Mouse (Mus musculus): Measurements from ENCODE around the gene 4931428F04Rik.

The 4931428F04Rik gene

GRCm38 (mm10) chr8:105289805-105290460 is at the start of gene 4931428F04Rik:
Gene 4931428F04Rik (minus strand): TSS chr8:105289864.
- in situ Hi-C loops (cut with MboI, MseI): no loop called here

GRCm38 (mm10) chr8:105338992-105339391 is 49.3 kb upstream of the 4931428F04Rik start:
- in situ Hi-C loops (cut with MboI, MseI): no loop called here

- in situ Hi-C loops (cut with MboI, MseI): no loop called here
These were observed 46.9 kb upstream of the 4931428F04Rik start for GRCm38 (mm10) chr8:105336373-105337130.

DNA sequence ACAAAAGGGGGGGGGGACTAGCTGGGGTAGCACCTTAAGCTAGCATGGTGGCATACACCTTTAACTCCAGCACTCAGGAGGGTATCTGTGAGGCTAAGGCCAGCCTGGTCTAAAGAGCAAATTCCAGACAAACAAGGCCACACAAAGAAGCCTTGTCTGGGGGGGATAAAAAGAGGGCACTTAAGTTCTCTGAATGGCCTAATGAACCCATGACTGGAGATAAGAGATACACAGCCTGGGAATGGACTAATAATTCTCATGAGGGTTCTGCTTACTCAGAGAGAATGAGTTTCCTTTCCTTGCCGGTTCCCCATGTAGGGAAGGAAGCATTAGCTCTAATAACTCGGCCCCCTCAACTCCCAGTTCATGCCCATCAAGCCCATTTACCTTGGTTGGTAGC is 42.9 kb upstream of the 4931428F04Rik start:
- in situ Hi-C loops (cut with MboI, MseI): no loop called here

DNA sequence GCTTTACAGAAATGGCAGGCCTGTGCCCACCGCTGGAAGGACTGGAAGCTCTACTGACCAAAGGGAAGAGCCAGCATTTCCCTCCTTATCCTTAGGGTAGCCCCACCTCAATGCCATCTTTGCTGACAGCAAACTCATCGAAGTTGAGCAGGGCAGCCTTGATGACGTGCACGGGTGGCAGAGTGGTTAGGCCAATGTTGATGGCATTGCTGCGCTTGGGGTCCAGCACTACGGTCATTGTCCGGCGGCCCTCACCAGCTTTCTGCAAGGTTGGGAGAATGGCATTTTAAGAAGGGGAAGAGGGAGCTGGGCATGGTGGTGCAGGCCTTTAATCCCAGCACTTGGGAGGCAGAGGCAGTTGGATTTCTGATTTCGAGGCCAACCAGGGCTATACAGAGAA is 42.3 kb upstream of the 4931428F04Rik start:
- in situ Hi-C loops (cut with MboI, MseI): no loop called here

DNA sequence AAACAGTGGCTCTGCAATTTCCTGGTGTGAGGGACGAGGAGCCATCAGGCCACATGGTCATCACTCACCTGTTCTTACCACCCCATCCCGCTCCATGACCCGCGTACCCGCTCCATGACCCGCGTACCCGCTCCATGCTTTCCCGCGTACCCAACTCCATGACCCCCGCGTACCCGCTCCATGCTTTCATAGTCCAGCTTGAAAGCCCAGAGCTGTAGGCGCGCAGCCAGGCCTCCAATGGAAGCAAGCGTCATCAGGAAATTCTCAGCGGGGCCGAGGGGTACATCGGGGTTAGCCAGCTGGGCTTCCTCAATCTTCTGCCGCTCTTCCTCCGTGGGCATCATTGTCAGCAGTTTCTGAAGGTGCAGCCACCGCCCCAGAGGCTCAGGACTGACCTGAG is 41.8 kb upstream of the 4931428F04Rik start:
- in situ Hi-C loops (cut with MboI, MseI): no loop called here

DNA sequence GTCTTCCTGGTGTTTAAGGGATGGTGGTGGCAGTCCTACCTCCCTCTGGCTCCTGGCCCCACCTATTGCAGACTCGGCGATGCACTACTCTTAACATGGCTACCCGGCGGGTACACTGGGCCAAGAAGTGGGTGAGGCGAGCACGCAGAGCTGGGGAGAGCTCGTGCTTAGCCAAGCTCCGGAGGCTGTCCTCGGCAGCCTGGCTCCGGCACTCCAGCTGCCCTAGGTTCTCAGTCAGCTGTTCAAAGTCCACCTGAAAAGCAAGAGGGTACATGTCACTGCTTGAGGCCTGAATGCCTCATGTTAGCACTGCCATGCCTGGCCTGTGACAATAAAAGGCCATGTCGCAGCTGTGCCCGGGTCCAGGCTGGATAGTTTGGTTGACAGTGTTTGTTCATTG is 40.7 kb upstream of the 4931428F04Rik start:
- in situ Hi-C loops (cut with MboI, MseI): no loop called here

- in situ Hi-C loops (cut with MboI, MseI): no loop called here
These were observed 37.3 kb upstream of the 4931428F04Rik start for GRCm38 (mm10) chr8:105326968-105327367.

DNA sequence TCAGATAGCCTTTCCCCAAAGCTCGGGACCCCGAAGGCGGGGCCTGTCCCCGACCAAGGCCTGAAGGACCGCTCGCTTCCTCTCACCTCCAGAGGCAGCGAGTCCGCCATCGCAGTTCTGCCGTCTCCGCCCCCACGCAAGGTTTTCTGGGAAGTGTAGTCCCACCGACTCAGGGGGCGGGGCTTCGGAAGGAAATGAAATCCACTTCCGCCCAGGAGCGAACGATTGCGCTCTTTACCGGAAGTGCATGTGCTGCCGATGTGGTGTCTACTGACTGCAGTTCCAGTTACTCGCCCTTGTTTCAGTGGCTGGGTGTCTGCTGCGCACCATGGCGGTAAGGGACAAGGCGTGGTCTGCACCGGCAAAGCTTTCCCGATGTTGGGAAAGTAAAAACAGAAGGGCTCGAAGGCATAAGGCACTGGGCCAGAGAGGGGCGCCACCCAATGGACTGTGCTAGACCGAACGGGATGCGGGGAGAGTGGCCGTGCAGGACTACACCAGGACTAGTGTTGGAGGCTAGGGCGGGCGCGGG is 36.5 kb upstream of the 4931428F04Rik start, which contains the start of the genes Lrrc29 and Tmem208:
Gene Lrrc29 (minus strand): TSS at position 138 of the 532 bp plus-strand sequence.
Gene Tmem208 (plus strand): TSS at position 214 of the 532 bp plus-strand sequence.
- in situ Hi-C loops (cut with MboI, MseI): no loop called here

DNA sequence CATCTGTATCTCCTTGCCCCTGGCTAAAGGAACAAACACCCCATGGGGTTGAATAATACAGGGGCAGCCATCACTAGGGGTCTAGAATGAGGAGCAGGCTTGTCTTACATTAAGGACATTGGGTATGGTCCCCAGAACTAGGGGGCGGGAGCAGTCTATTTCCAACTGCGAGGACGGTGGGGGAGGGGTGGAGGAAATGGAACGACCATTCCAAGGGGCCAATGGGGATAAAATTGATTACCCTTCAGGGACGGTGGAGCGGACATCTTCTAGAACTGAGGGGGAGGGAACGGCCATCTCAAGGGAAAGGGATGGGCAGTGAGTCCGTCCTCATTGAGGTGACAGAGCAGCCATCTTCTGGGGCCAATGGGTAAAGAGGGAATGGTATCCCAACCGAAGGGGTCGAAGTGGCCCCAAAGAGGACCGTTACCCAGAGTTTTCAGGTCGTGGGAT is 36.0 kb upstream of the 4931428F04Rik start:
- in situ Hi-C loops (cut with MboI, MseI): no loop called here

DNA sequence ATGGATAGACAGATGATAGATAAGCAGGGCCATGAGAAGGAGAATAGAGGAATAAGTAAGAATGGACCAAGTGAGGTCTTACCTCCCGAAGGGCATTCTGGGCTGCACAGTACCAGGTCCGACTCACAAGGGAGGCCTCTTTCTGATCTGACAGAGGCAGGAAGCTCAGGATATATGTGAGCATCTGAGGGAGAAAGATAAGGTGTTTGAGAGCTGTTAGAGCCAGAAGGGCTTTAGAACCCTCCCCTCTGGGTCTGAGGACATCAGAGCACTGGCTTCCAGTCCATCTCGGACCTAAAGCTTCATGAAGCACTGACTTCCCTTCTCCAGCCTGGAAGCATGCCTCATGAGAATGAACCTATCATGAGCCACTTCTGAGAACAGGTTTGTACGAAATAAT is 33.5 kb upstream of the 4931428F04Rik start:
- in situ Hi-C loops (cut with MboI, MseI): no loop called here

DNA sequence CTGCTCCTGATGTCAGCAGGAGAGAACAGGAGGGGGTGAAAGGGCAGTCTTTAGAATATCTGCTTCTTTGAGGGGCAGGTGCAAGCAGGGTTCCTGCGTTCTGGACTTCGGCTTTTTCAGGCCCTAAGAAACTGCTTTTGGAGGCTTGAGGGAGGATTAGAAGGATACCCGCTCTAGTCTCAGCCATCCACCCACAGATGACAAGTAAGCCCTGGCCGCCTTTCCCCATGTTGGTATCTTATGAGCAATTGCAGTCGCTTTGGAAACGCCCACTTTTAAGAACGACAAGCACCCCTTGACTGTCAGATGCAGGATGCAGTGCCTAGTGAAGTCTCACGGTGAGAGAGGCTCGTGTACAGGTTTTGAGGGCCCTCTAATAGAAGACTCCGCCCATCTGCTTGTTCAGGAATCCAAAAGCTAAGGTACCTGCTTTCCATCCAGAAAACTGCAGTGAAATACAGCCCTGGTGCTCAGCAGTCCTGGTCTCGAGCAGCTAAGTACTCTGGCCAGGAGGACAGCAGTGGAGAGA is 29.1 kb upstream of the 4931428F04Rik start:
- in situ Hi-C loops (cut with MboI, MseI): loop anchor here (10.0 kb wide), 1 partner anchor 1286 kb away; the partner anchor contains the start of gene Cdh1

DNA sequence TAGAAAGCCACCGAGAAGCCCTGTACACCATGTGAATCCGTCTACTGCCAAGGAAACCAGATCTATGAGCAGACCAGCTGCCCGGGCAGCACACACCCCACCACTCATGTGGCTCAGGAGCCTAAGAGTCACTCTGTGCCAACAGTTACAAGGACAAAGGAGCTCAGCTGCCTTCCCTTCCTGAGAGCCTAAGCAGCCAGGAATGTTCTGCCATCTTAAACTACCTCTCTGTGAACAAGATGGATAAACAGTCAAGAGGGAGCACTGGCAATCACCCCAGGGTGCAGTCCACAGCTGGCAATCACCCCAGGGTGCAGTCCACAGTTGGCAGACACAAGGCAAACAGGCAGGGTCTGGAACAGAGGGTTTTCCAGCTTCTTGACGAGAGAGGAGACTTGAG is 28.3 kb upstream of the 4931428F04Rik start:
- in situ Hi-C loops (cut with MboI, MseI): loop anchor here (10.0 kb wide), 1 partner anchor 1287 kb away; the partner anchor contains the start of gene Cdh1

GRCm38 (mm10) chr8:105315073-105315769 is 25.6 kb upstream of the 4931428F04Rik start:
- in situ Hi-C loops (cut with MboI, MseI): loop anchor here (10.0 kb wide), 1 partner anchor 1290 kb away; the partner anchor contains the start of gene Cdh1

DNA sequence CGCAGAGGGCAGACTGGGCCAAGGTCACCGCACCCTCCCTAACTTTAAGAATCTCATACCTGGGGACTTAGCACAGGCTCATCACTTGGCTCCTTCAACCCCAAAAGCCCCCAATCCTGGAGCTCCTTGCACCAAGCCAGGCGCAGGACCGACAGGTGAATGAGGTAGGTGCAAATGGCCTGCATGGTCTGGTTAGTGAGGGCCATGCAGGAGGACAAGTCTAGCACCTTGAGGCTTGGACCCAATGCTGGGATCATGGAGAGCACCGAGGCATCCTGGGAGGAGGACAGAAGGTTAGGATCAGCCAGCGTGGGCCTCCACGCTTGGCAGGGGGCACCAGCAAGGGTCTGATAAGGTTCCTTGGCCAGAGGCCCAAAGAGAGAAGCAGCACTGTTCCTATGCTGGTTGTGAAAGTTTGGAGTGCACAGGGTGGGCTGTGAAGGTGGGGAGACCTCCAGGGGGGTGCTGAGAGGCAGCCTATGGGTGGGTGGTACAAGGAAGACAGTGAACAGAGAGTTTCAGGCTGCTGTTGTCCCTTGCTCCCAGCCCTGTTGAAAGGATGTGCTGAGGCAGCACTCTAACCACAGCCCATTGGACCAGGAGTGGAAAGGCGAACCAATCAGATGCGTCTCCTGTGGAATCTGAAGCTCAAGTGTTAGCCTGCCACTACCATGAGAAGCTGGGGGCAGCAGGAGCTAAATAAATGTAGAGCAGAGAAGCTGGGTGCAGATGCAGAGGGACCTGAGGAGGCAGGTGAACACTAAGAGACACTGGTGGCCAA is 24.1 kb upstream of the 4931428F04Rik start:
- in situ Hi-C loops (cut with MboI, MseI): loop anchor here (10.0 kb wide), 1 partner anchor 1291 kb away; the partner anchor contains the start of gene Cdh1

- in situ Hi-C loops (cut with MboI, MseI): loop anchor here (10.0 kb wide), 1 partner anchor 1292 kb away; the partner anchor contains the start of gene Cdh1
These were observed 23.3 kb upstream of the 4931428F04Rik start for GRCm38 (mm10) chr8:105312891-105313481.

DNA sequence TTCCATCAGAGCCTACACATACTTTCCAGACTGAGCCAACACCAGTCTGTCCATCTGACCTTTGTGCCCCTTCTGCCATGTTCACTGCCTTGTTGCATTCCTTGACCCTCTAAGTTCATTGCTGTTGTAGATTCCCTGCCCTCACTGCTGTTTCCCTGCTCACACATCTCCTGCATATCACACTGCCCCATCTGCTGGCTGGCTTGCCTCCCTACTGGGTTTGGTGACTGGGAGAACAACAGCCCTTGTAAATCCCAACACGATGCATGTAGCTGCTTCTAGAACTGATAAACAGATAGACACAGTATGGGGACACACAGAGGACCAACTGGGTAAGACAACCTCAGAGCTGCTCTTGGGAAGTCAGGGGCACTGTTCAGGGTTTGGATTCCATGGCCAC is 22.1 kb upstream of the 4931428F04Rik start:
- in situ Hi-C loops (cut with MboI, MseI): loop anchor here (10.0 kb wide), 1 partner anchor 1293 kb away; the partner anchor contains the start of gene Cdh1

- in situ Hi-C loops (cut with MboI, MseI): loop anchor here (10.0 kb wide), 1 partner anchor 1295 kb away; the partner anchor contains the start of gene Cdh1
These were observed 20.5 kb upstream of the 4931428F04Rik start for GRCm38 (mm10) chr8:105310118-105310517.

DNA sequence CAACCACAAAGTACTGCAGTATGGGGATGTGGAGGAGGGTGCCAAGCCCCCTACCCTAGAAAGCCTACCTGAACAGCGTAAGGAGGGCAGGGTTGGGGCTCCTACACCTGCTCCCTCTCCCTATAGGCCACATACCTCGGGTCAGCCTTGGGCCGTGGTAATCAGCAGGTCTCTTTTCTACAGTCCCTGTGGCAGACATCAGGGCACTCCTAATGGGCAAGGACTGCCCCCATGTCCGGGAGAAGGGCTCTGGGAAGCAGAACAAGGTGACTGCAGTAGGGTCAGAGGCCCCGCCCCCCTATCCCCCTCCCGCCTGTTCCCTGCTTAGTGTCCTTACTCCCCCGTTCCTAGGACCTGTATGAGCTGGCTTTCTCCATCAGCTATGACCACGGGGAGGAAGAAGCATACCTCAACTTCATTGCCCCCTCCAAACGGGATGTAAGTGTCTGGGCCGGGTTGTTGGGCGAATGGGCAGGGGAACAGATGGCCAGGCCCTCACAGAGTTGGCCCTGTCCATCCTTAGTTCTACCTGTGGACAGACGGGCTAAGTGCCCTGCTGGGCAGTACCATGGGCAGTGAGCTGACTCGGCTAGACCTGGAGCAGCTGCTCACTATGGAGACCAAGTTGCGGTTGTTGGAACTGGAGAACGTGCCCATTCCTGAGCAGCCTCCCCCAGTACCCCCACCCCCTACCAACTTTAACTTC is 19.6 kb upstream of the 4931428F04Rik start:
- in situ Hi-C loops (cut with MboI, MseI): no loop called here
